Mouse (Mus musculus) lung, embryonic 16.5 days (tissue): ENCODE results near the gene Ak1. TPM values are rescaled to one million over a fixed set of nuclear protein-coding genes. Genes with fewer than 3 reads are reported as not detected.

Experiments
- ATAC-seq: fragments of 200-750 bp; cut with Nextera tagmentation; 2 replicates; pipeline ENCODE4 v1.8.0; 2017; ENCODE audit warnings: low read depth, mild to moderate bottlenecking, moderate library complexity
- H3K27ac ChIP-seq: fragments of 300-500 bp; sonication (generic); 2 replicates; pipeline ENCODE4 v1.5.1; 2014; ENCODE audit warnings: mild to moderate bottlenecking, control low read depth, low read length
- H3K27me3 ChIP-seq: fragments of 300-500 bp; sonication (generic); 2 replicates; pipeline ENCODE4 v1.6.1; 2014; ENCODE audit warnings: low read depth, low read length, mixed read lengths; ENCODE audit not compliant: control insufficient read depth, insufficient read depth
- H3K36me3 ChIP-seq: fragments of 300-500 bp; sonication (generic); 2 replicates; pipeline ENCODE4 v1.6.1; 2014; ENCODE audit warnings: low read length; ENCODE audit not compliant: control insufficient read depth, insufficient read depth
- H3K4me1 ChIP-seq: fragments of 300-500 bp; sonication (generic); replicated peaks from 2 replicates; pipeline ENCODE4 v1.6.1; 2014; ENCODE audit warnings: low read length, mixed read lengths; ENCODE audit not compliant: control insufficient read depth, insufficient read depth
- H3K4me2 ChIP-seq: fragments of 300-500 bp; sonication (generic); 2 replicates; pipeline ENCODE4 v1.6.1; 2014; ENCODE audit warnings: low read depth, low read length, control low read depth
- H3K4me3 ChIP-seq: fragments of 300-500 bp; sonication (generic); 2 replicates; pipeline ENCODE4 v1.5.1; 2014; ENCODE audit warnings: mild to moderate bottlenecking, low read length, control low read depth
- H3K9ac ChIP-seq: fragments of 300-500 bp; sonication (generic); 2 replicates; pipeline ENCODE4 v1.6.1; 2014; ENCODE audit warnings: low read length, control low read depth
- H3K9me3 ChIP-seq: fragments of 300-500 bp; sonication (generic); 2 replicates; pipeline ENCODE4 v1.6.1; 2016; ENCODE audit warnings: low read length; ENCODE audit not compliant: control insufficient read depth
- WGBS: fragments of 180-500 bp; shearing (Covaris S2); extraction: QIAGEN DNeasy Blood & Tissue Kit; methylation state at CpG from one replicate; pipeline ENCODE4 v1.1.7; 2014; 5-methylcytosine and 5-hydroxymethylcytosine counted together
- polyA plus RNA-seq: library from polyadenylated mRNA; unstranded; fragments of >200 nt; fragmentation: Nextera tagmentation; extraction: Ambion mirVana; gene quantifications from 2 replicates; pipeline ENCODE4 v1.2.1, GENCODE M21; 2015

Gene Ak1
- polyA plus RNA-seq, 1 experiment from 2014 or later: 67.2 TPM

DNA sequence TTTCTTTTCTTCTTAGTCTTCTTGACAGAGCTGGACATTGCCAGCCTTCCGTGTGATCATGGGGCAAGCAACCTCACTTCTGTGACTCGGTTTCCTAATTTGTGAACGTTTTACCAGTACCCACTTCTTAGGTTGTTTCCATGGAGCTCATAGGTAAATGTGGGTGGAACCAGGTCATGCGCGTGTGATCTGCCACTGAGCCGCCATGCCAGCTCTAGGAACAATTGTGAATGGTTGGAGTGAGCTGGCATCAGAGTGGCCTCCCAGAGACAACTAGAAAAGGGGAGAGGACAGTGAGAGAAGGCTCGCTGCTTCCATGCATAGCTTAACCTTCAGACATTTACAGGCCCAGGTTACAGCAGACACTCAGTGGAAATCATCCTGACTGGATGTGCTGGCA is 46.6 kb downstream of the Ak1 start:
- no peak overlapping the region for H3K4me3 ChIP-seq
- H3K4me1 ChIP-seq: no peaks in the 10 kb centered on the region; the same call in 1 of the 2 replicates
- H3K9me3 ChIP-seq: no peaks in the 10 kb centered on the region
- H3K4me2 ChIP-seq: no peak overlapping the region
- ATAC-seq: no peak
- H3K27me3 ChIP-seq: no peaks in the 10 kb centered on the region
- no peak overlapping the region for H3K27ac ChIP-seq
- H3K9ac ChIP-seq: no peak overlapping the region
- WGBS: 89% methylated on average over 7 of the region's 7 CpGs
- H3K36me3 ChIP-seq: peaks cover 15% of the 10 kb centered on the region; the same call in 1 of the 2 replicates

DNA sequence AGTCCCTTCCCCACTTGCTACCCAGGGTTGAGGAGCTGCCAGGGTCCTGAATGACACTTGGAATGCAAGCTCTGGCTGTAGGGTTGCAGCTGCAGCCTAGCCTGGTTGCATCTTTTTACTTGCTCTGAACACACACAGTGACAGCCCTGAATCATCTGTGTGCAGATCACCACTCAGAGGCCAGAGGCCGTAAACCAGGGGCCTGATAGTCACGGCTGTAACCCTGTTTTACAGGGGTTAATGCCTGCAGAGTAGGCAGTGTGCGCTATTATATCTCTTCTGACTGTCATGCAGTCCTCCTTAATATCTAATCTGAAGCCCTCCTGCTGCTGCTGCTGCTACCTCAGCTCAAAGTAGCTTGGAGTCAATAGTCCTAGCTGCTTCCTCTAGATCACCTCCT is 48.3 kb downstream of the Ak1 start:
- Histone ChIP-seq H3K9ac (no peak overlapping the region), H3K27me3 (no peaks in the 10 kb centered on the region), H3K4me2 (no peak overlapping the region), H3K4me1 (peaks cover 2% of the 10 kb centered on the region; the same call in 1 of the 2 replicates), H3K4me3 (no peak overlapping the region), H3K9me3 (no peaks in the 10 kb centered on the region), H3K36me3 (peaks cover 23% of the 10 kb centered on the region; the same call in 1 of the 2 replicates), H3K27ac (no peak overlapping the region)
- WGBS: 80% methylated on average over 3 of the region's 3 CpGs
- no peak for ATAC-seq

DNA sequence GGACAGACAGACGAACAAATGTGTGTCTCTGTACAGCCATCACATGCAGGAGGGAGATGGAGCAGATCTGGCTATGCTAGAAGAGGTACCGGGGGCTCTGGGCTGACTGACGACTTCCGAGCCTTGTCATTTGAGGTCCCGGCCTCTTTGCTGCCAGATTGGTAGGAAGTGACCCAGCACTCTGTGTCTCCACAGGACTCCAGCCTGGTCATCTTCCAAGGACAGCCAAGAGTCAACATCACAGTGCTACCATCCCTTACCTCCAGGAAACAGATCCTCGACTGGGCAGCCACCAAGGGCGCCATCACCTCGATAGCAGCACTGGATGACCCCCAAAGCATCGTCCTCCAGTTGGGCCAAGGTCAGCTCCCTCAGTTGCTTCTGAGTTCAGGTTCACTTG is 49.6 kb downstream of the Ak1 start:
- Histone ChIP-seq H3K4me2 (no peak overlapping the region), H3K27ac (no peak overlapping the region), H3K4me1 (peaks cover 2% of the 10 kb centered on the region; the same call in 1 of the 2 replicates), H3K36me3 (peaks cover 35% of the 10 kb centered on the region), H3K27me3 (no peaks in the 10 kb centered on the region), H3K4me3 (no peak overlapping the region), H3K9me3 (no peaks in the 10 kb centered on the region; the same call in 1 of the 2 replicates), H3K9ac (no peak overlapping the region)
- WGBS: 85% methylated on average over 9 of the region's 9 CpGs
- ATAC-seq: no peak

DNA sequence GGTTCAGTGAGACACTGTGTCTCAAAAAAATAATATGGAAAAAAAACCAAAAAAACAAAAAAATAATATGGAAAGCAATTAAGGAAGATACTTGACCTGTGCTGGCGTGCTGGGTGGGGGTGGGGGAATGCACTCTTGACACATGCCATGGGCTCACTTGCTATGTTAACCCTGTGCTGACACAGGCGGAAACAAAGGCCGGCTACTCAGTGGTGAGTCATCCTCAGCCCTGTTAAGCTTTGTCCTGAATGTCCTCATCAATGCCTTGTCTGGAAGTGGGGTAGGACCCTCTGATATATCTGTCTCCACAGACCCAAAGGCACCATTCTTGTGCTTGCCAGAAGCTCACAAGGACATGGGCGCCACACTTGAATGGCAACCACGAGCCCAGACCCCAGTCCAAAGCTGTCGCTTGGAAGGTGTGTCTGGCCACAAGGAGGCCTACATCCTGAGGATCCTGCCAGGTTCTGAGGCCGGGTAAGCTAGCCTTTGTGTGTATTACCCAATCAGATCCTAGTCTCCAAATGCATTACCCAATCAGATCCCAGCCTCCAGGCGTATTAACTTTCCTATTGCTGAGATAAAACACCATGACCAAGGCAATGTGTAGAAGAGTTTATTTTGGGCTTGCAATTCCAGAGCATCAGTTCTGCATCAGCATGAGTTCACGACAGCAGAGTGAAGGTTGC is 50.5 kb downstream of the Ak1 start:
- Histone ChIP-seq H3K9me3 (no peaks in the 10 kb centered on the region; the same call in 1 of the 2 replicates), H3K27ac (no peak overlapping the region), H3K4me3 (no peak overlapping the region), H3K4me1 (peaks cover 2% of the 10 kb centered on the region; the same call in 1 of the 2 replicates), H3K4me2 (no peak overlapping the region), H3K9ac (no peak overlapping the region), H3K36me3 (peaks cover 36% of the 10 kb centered on the region), H3K27me3 (no peaks in the 10 kb centered on the region)
- WGBS: 69% methylated on average over 9 of the region's 9 CpGs
- no peak for ATAC-seq

DNA sequence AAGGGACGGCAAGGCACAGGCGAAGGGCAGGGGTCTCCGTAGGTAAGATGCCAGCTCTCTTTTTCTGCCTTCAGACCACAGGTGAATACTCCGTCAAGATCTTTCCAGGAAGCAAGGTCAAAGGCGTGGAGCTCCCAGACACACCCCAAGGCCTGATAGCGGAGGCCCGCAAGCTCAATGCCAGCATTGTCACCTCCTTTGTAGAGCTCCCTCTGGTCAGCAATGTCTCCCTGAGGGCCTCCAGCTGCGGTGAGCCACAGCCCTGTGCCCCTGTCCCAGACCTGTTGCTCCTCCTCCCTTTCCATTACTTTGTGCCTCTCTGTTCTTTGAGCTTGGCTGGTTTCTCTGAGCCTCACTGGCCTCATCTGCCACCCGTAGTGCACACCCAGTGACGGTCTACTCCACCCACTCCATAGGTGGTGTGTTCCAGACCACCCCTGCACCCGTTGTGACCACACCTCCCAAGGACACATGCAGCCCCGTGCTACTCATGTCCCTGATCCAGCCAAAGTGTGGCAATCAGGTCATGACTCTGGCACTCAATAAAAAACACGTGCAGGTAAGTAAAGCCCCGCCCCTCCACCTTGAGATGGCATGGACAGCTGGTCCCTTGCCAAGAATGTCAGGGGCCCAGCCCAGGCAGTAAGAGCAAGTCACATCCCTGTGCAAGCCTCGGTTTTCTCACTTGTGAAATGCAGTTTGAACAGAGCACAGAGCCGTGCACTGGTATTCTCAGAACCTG is 51.8 kb downstream of the Ak1 start:
- no peak overlapping the region for H3K4me3 ChIP-seq
- H3K9me3 ChIP-seq: no peaks in the 10 kb centered on the region; the same call in 1 of the 2 replicates
- peaks cover 2% of the 10 kb centered on the region; the same call in 1 of the 2 replicates for H3K4me1 ChIP-seq
- WGBS: 69% methylated on average over 16 of the region's 16 CpGs
- peaks cover 39% of the 10 kb centered on the region for H3K36me3 ChIP-seq
- H3K9ac ChIP-seq: no peak overlapping the region
- H3K27me3 ChIP-seq: no peaks in the 10 kb centered on the region
- peak; percentile 80 for ATAC-seq
- no peak overlapping the region for H3K27ac ChIP-seq
- no peak overlapping the region for H3K4me2 ChIP-seq

DNA sequence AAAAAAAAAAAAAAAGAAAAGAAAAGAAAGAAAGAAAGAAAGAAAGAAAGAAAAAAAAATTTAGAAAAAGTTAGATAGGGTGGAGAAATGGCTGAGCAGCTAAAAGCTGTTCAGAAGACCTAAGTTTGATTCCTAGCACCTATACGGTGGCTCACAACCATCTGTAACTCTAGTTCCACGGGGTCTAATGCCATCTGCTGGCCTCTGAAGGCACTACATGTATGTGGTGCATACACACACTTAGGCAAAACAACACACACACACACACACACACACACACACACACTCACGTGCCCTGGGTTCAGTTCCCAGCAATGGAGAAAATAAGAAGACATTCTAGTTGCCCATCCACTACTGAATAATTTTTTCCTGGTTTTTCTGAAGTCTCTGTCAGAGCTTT is 55.3 kb downstream of the Ak1 start:
- H3K9me3 ChIP-seq: no peaks in the 10 kb centered on the region; the same call in 1 of the 2 replicates
- no peak overlapping the region for H3K9ac ChIP-seq
- no peak overlapping the region for H3K4me3 ChIP-seq
- peaks cover 38% of the 10 kb centered on the region for H3K36me3 ChIP-seq
- no peak for ATAC-seq
- H3K4me1 ChIP-seq: peaks cover 7% of the 10 kb centered on the region; the same call in 1 of the 2 replicates
- H3K27me3 ChIP-seq: no peaks in the 10 kb centered on the region
- H3K4me2 ChIP-seq: no peak overlapping the region
- WGBS: 86% methylated on average over 3 of the region's 3 CpGs
- H3K27ac ChIP-seq: no peak overlapping the region

DNA sequence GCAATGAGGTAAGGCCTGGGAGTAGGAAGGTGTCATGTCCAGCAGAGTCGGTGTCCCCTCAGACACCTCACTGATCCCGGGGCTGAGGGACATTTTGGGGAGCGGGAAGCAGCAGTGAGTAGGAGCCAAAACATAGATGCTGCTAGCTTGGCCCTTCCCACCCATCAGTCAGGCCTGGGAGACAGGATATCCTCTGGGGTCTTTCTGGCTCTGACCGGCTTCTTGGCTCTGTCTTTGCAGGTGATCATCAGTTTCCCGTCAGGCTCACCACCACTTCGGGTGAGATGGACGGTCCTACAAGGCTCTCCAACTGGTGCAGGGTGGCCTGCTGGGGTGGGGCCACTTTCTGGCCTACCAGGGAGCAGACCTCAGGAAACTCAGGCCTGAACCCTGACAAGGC is 56.1 kb downstream of the Ak1 start:
- Histone ChIP-seq H3K4me1 (peaks cover 7% of the 10 kb centered on the region; the same call in 1 of the 2 replicates), H3K9ac (no peak overlapping the region), H3K27ac (no peak overlapping the region), H3K36me3 (peaks cover 44% of the 10 kb centered on the region), H3K4me3 (no peak overlapping the region), H3K4me2 (no peak overlapping the region), H3K9me3 (no peaks in the 10 kb centered on the region; the same call in 1 of the 2 replicates), H3K27me3 (no peaks in the 10 kb centered on the region)
- WGBS: 79% methylated on average over 7 of the region's 7 CpGs
- ATAC-seq: no peak

DNA sequence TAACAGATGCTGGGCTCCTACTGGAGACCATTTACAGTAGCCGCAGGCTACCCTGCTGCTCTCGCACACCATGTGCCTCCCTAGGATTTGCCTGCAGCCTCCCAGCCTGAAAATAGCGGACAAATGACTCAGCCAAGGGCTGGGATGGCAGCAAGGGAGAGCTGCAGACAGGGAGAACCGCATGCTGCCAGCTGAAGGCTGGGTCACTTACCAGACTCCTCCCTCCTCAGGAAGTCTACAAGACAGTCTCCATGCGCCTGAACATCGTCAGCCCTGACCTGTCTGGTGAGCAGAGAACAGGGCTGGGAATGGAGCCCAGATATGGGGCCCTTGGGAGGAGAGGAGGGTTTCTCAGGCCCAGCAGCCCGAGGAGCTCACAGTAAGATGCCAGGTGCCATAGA is 58.5 kb downstream of the Ak1 start:
- Histone ChIP-seq H3K4me1 (peaks cover 5% of the 10 kb centered on the region; the same call in 1 of the 2 replicates), H3K27me3 (no peaks in the 10 kb centered on the region), H3K9me3 (no peaks in the 10 kb centered on the region; the same call in 1 of the 2 replicates), H3K27ac (no peak overlapping the region), H3K36me3 (peaks cover 40% of the 10 kb centered on the region), H3K4me2 (no peak overlapping the region), H3K9ac (no peak overlapping the region; the same call in 1 of the 2 replicates), H3K4me3 (no peak overlapping the region)
- ATAC-seq: peak; percentile 63
- WGBS: 29% methylated on average over 7 of the region's 7 CpGs

DNA sequence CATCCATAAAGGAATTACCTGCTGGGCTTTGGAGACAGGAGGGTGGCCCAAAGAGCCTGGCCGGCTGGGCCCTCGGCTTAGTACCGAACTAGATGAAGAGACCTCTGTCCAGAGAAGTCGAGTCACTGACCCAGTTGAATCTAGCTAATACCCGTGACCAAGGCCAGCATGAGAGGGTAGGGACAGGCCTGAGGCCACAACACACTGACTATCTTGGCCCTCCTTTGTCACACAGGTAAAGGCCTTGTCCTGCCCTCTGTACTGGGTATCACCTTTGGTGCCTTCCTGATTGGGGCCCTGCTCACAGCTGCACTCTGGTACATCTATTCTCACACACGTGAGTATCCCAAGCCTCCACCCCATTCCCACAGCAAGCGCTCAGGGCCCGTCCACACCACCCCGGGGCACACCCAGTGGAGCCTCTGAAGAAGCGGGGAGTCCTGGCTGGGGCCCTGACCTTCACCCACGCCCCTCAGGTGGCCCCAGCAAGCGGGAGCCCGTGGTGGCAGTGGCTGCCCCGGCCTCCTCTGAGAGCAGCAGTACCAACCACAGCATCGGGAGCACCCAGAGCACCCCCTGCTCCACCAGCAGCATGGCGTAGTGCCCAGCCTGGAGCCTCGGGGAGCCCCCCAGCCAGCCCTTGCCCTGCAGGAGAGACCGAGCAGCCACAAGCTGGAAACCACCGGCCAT is 59.5 kb downstream of the Ak1 start:
- 87% methylated on average over 19 of the region's 19 CpGs for WGBS
- Histone ChIP-seq H3K4me3 (no peak overlapping the region), H3K4me1 (peaks cover 5% of the 10 kb centered on the region; the same call in 1 of the 2 replicates), H3K27ac (no peak overlapping the region), H3K9me3 (no peaks in the 10 kb centered on the region), H3K9ac (no peak overlapping the region), H3K27me3 (no peaks in the 10 kb centered on the region), H3K4me2 (no peak overlapping the region), H3K36me3 (peaks cover 39% of the 10 kb centered on the region)
- no peak for ATAC-seq
